Mouse (Mus musculus): Measurements from ENCODE around the gene Abcc8. TPM values are rescaled to one million over a fixed set of nuclear protein-coding genes. Genes with fewer than 3 reads are reported as not detected.

Gene Abcc8
- total RNA-seq, 2 experiments from 2014 or later: 47.4 to 53.7 TPM

DNA sequence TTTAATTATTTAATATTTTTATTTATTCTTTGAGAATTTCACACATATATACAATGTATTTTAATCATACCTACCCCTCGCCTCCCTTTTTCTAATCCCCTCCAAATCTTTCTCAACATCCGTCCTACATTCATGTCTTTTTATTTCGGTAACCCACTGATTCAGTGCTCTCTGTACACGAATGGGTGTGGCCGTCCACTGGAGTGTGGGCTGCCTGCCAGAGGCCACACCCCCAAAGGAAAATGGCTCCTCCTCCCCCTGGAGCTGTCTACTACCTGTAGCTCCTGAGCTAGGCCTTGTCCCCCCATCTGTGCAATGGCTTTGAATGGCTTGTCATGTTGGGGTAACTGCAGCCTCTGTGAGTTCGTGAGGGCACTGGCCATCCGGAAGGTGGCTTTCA, 103.0 kb downstream of the Abcc8 start:
- DNase-seq: no peak
- intact Hi-C loops (cut with DNase I): no loop called here

DNA sequence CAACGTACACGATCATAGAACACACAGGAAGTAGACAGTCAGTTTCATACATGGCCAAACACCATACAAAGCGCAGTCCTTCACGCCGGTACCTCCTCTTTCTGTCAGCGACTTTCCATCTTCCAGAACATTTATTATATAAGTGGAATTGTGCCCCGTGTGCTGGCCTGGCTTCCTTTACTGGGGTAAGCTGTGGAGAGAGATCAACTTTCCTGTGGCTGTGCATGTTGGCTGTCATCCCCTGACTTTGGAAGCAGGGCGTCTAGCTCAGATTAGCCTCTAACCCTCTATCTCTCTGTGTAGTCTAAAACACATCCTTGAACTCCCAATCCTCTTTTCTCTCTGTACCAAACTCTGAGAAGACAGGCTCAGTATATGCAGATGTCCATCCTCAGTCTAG, 111.0 kb downstream of the Abcc8 start:
- DNase-seq: no peak
- intact Hi-C loops (cut with DNase I): no loop called here

DNA sequence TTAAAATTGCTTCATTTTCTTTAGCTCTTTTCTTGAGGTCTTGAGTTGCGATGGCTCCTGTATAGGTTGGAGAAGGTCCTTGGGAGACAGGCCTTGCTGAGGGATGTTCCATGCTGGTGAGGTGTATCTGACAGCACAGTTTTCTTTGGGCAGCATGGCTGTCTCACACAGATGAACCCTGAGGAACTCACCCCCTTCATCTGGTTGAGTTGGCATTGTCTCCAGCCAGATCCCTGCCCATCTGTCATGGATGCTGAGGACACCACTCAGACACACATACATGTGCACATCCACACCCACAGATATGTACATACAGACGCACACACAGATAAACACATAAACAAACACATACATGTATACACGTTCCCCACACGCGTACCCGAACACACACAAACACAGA, 116.5 kb downstream of the Abcc8 start:
- intact Hi-C loops (cut with DNase I): no loop called here
- no peak for DNase-seq

- DNase-seq: no peak
- intact Hi-C loops (cut with DNase I): no loop called here
Observed at GRCm38 (mm10) chr7:46061614-46062013, 118.2 kb downstream of the Abcc8 start.

GRCm38 (mm10) chr7:46060688-46061087, 119.1 kb downstream of the Abcc8 start:
- DNase-seq: no peak
- intact Hi-C loops (cut with DNase I): no loop called here

GRCm38 (mm10) chr7:46058882-46059281, 121.0 kb downstream of the Abcc8 start:
- intact Hi-C loops (cut with DNase I): no loop called here
- DNase-seq: no peak

Other genes with a start within 250 kb of the Abcc8 start
- gene Abcc6, start 149.7 kb downstream of the Abcc8 start, total RNA-seq (2021): not detected
- 10 to 100 TPM; 83.4 to 86.4 TPM for gene Nomo1, start 146.3 kb downstream of the Abcc8 start, total RNA-seq (2021)
- 10 to 100 TPM; 98.3 to 99.6 TPM for gene Kcnj11, start 79.3 kb downstream of the Abcc8 start, total RNA-seq (2021)
- 1 to 10 TPM; 5.8 to 7.4 TPM for gene Ush1c, start 58.5 kb upstream of the Abcc8 start, total RNA-seq (2021)
- gene Otog, start 61.0 kb upstream of the Abcc8 start, total RNA-seq (2021): under 1 TPM in 1 of 2 experiments, not detected in 1; 0.06 TPM
- not detected for gene Myod1, start 196.4 kb upstream of the Abcc8 start, total RNA-seq (2021)
- gene Kcnc1, start 216.5 kb upstream of the Abcc8 start, total RNA-seq (2021): under 1 TPM; 0.14 to 0.17 TPM

Measured in heart, postnatal 36 days (tissue).